Mouse (Mus musculus) ES-E14 (cell line): ENCODE data around the gene Hp1bp3.

Source experiments
- MAFK ChIP-seq: IDR thresholded peaks from 2 replicates; pipeline ENCODE4 v1.6.1; 2014; ENCODE audit warnings: mild to moderate bottlenecking, low read depth, low read length, inconsistent platforms; ENCODE audit not compliant: insufficient read depth
- ZC3H11A ChIP-seq: IDR thresholded peaks from 2 replicates; pipeline ENCODE4 v1.6.1; 2012; ENCODE audit warnings: low read depth, mild to moderate bottlenecking, inconsistent platforms, low read length, borderline replicate concordance

- no peak for TF ChIP-seq ZC3H11A
- no peak for TF ChIP-seq MAFK
These were observed 31.5 kb upstream of the Hp1bp3 start for GRCm38 (mm10) chr4:138184573-138184981.
